In the genomic region with DNA sequence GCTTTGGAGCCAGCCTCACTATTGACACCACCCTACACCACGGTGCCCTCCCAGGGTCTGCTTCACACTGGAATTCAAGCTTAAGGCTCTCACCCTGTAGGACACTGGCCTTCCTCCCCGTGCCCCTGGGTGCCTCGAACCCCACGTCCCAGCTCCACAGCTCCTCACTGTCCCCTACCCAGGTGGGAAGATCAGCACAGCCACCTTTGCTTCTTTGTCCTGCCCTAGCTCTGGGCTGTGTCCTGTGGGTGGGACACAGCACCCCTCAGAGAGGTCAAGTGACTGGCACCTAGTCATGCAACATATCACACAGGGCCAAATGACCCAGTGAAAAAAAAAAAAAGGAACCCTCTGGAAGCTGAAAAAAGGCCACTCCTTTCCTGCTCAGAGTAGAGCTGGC, we compare ENCODE assay signal across 23 mouse cellular contexts. TPM values are rescaled to one million over a fixed set of nuclear protein-coding genes. Genes with fewer than 3 reads are reported as not detected.
"Had no signal": no experiment of that assay in that cellular context is flagged by ENCODE, and none has a peak within 500 bp of the region (broad histone marks: within the 10 kb centered on the region; RNA-seq: fewer than 3 reads in every experiment).

No protein-coding gene starts in this region.

- H3K9ac ChIP-seq: limb, embryonic 13.5 days; liver, embryonic 12.5 days; liver, embryonic 15.5 days; lung, embryonic 15.5 days had no signal

- H3K36me3 ChIP-seq: limb, embryonic 13.5 days; liver, embryonic 12.5 days; liver, embryonic 15.5 days; lung, embryonic 15.5 days had no signal

- H3K4me2 ChIP-seq: limb, embryonic 13.5 days; liver, embryonic 12.5 days; liver, embryonic 15.5 days; lung, embryonic 15.5 days; midbrain, embryonic 11.5 days had no signal

- H3K27ac ChIP-seq: left cerebral cortex, adult 2 months; limb, embryonic 13.5 days; liver, embryonic 12.5 days; liver, embryonic 15.5 days; lung, embryonic 15.5 days; macrophage had no signal

- H3K4me3 ChIP-seq: left cerebral cortex, adult 2 months; limb, embryonic 13.5 days; liver, embryonic 12.5 days; liver, embryonic 15.5 days; lung, embryonic 15.5 days had no signal

- ATAC-seq: intestine, embryonic 16.5 days; liver, embryonic 12.5 days had no signal

- H3K9me3 ChIP-seq: limb, embryonic 13.5 days; liver, embryonic 12.5 days; liver, embryonic 15.5 days; lung, embryonic 15.5 days had no signal

- DNase-seq: kidney, adult 18-20 months; kidney, adult 9 months; kidney, postnatal 14 days; kidney, postnatal 4 days; layer of hippocampus, postnatal 36 days; liver; lung, adult 18-20 months; midbrain, embryonic 14.5 days; thymus, postnatal 36 days had no signal

RNA-seq across cellular contexts. Expression of gene Gpr132, which starts 12.6 kb away (rescaled TPM):
- total RNA-seq: layer of hippocampus, adult 18-20 months; layer of hippocampus, postnatal 10 days; layer of hippocampus, postnatal 36 days; left cerebral cortex, postnatal 10 days; left cerebral cortex, postnatal 36 days had no signal
- polyA plus RNA-seq: midbrain, embryonic 11.5 days; neural tube, embryonic 11.5 days; neural tube, embryonic 14.5 days had no signal
